Mouse (Mus musculus) bone marrow, adult 2 months (tissue): ENCODE measurements around the gene Atf6b.

ENCODE experiments used
- CTCF ChIP-seq: fragments of 200-500 bp; IDR thresholded peaks from 2 replicates; pipeline ENCODE4 v1.5.1; 2011; ENCODE audit warnings: low read length, control low read depth; ENCODE audit not compliant: control insufficient read depth, insufficient read depth
- POLR2A ChIP-seq: fragments of 200-500 bp; IDR thresholded peaks from 2 replicates; pipeline ENCODE4 v1.6.1; 2011; ENCODE audit warnings: low read depth, mild to moderate bottlenecking, control low read depth, low read length, borderline replicate concordance; ENCODE audit not compliant: control insufficient read depth

DNA sequence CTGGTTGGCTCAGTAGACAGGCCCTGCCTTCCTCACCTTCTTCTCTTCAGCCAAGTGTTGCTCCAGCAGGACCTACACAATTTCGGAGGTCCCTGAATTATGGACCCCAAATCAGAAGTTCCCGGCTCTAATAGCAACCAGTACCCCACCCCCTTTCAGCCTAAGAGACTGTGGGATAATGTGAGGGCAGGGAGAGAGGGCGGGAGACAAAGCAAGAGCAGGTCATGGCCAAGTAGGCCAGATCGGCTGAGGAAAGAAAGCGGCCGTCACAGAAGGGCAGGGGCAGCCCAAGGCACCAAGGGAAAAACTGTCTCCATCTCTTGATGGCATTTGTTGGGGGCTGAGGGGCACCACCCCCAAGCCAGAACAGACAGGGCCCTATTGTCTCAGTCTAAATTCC lies 31.1 kb upstream of the Atf6b start, which contains the start of gene Egfl8:
- TF ChIP-seq CTCF (no peak), POLR2A (no peak)
